Mouse (Mus musculus) yolk sac, embryonic 10.5 days (tissue): ENCODE results near the gene Plcxd2.
A peak's percentile ranks its signal among the peaks of the same experiment; 100 is the strongest.

ENCODE experiments used
- DNase-seq: peaks from one replicate; pipeline ENCODE4 v3.0.0-alpha.2; 2017; ENCODE audit warnings: low spot score

The Plcxd2 gene

GRCm38 (mm10) chr16:45986236-45986635 is 23.8 kb downstream of the Plcxd2 start:
- DNase-seq, result no peak

GRCm38 (mm10) chr16:45984610-45985606 is 25.1 kb downstream of the Plcxd2 start:
- no peak for DNase-seq

GRCm38 (mm10) chr16:45976251-45976650 is 33.8 kb downstream of the Plcxd2 start:
- DNase-seq, result no peak

DNA sequence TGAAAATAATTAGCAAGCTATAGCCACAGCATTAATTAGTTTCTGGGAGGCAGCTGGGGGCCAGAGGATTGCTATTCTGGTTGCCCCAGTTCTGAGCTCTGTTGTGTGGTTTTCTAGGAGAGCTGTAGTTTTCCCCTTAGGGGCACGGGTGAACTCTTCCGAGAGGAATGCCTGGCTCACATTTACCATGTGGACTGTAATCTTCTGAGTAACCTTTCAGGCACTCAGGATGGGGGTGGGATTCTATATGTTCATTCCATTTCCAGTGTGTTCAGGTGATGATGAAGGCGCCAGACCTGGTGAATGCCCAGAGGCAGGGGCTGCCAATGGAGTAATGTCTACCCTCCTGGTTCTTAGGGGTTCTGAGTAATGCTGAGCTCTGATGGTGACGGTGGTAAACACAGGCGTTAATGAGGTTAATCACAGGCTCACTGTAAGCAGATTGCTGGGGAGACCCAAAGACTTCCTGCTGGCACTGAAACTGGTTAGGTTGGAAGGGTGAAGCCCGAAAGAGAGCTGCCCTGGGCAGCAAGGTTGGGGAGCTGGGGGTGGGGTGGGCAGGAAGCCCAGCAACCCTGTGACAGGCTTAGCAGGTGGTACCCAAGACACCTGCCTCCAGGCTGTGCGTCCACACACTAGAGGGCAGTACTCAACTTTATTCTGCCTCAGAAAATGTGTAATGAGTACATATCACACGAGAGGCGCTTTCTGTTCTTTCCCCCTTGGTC is 35.9 kb downstream of the Plcxd2 start:
- DNase-seq, result no peak

GRCm38 (mm10) chr16:45970187-45970586 is 39.8 kb downstream of the Plcxd2 start:
- no peak for DNase-seq

DNA sequence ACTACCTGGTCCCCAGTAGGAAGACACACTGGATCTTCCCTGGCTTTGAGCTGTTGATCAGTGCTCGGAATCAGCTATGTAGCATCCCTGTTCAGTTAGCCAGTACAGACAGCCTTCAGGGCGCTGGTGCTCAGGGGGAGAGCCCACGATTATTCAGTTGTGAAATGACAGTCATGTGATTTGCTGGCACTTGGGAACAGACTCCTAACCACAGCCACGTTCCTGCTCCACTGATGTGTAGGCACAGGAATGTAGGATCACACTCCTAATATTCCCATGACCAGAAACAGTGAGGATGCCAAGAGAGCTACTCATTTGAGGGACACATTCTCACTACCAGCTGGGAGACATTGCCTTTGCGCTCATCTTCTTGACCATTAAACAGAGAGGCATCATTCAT is 41.3 kb downstream of the Plcxd2 start:
- DNase-seq, result no peak

- peak; percentile 75 for DNase-seq
Observed at GRCm38 (mm10) chr16:45967471-45967870, 42.5 kb downstream of the Plcxd2 start.

DNA sequence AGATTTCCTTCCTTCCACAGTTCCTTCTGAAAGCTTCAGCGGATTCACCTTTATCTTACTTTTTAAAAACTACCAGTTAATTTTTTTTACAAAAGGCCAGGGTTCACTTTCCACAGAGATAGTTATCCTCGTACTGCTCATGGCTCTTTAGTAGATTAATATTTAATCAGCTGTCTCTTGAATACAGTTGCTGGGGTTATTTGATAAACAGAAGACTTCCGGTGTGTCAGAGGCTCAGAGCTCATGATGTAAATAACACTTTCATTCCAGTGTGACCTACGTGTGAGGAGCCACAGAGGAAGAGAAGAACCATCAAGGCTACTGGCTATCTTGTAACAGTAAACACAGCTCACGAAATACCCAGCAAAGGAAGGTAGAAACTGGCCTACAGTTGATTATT is 43.4 kb downstream of the Plcxd2 start:
- DNase-seq, result no peak

GRCm38 (mm10) chr16:45964777-45965176 is 45.2 kb downstream of the Plcxd2 start:
- DNase-seq, result no peak

GRCm38 (mm10) chr16:45963837-45964236 is 46.2 kb downstream of the Plcxd2 start:
- no peak for DNase-seq

DNA sequence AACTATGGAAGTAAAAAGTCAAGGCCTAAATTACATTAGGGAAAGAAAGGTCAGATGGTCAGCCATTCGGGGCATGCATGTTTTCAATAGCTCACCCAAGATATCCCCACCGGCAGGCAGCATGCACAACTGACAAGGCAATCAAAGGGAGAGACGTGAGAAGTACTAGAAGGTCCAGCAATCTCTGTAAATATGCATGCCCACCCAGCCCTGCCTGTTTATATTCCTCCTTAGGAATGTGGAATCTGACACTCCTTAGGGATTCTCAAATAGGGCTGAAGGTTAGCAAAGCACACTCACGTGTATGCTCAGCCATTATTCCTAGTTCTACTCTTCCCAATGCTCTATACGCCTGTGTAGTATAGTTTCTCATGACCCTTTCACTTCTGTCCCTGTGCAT is 46.9 kb downstream of the Plcxd2 start:
- DNase-seq, result peak; percentile 38

DNA sequence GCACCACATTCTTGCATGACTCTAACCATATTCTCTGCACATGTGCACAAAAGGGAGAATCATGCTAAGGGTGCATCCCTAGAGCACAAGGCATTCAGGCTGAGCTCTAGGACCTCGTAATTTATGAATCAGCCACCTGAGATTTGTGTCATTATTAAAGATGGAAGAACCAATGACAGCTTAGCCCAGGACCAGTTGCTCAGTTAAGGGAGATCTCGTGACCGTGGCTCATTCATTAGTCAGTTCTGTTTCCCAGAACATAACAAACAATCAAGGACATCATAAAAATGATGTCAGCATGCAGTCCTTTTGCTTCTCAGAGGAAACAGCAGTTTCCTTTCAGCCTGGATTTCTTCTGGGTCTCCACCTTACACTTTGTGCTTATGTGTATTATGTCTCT is 49.0 kb downstream of the Plcxd2 start:
- no peak for DNase-seq

- no peak for DNase-seq
Observed at GRCm38 (mm10) chr16:45956390-45956950, 53.5 kb downstream of the Plcxd2 start.

DNA sequence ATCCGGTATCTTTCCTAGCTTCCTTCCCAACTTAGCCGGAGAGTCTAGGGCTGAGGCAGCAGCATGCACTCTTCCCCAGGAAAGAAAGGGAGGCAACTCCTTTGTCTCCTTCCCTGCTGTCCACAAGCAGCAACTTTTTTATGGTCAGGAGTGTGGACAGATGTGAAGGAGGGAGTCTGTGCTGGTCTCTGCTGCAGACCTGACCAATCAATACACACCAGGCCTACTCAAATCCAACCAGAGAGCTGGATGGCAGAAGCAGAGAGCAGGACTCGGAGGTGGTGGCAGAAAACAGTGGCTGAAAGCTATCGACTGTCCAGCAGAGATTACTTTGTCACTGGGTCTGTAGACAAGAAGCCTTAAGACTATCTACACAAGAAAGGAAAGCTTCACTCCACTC is 56.6 kb downstream of the Plcxd2 start, which contains the start of gene Phldb2:
Phldb2 (minus strand) TSS at position 205 of the 400 bp plus-strand sequence.
- DNase-seq, result peak; percentile 26

- DNase-seq, result peak; percentile 79
Observed at GRCm38 (mm10) chr16:45952501-45952900, 57.5 kb downstream of the Plcxd2 start.

GRCm38 (mm10) chr16:45952035-45952434 is 58.0 kb downstream of the Plcxd2 start:
- DNase-seq, result peak; percentile 41

GRCm38 (mm10) chr16:45946335-45946734 is 63.7 kb downstream of the Plcxd2 start:
- DNase-seq, result no peak

DNA sequence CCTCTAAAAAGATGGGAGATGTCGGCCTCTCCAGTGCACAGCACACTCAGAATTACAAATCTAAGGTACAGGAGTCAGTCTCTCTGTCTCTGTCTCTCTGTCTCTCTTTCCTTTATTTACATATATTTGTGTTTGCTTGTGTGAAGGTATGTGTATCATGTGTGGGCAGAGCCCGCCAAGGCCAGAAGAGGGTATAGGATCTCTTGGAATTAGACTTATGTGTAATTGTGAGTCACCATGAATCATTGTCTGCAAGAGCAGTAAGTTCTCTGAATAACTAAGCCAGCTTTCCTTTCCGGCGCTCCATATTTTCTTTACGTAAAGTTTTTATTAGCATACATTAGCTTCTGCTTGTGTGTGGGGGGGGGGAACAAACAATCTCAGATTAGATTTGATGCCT is 64.4 kb downstream of the Plcxd2 start:
- DNase-seq, result no peak

DNA sequence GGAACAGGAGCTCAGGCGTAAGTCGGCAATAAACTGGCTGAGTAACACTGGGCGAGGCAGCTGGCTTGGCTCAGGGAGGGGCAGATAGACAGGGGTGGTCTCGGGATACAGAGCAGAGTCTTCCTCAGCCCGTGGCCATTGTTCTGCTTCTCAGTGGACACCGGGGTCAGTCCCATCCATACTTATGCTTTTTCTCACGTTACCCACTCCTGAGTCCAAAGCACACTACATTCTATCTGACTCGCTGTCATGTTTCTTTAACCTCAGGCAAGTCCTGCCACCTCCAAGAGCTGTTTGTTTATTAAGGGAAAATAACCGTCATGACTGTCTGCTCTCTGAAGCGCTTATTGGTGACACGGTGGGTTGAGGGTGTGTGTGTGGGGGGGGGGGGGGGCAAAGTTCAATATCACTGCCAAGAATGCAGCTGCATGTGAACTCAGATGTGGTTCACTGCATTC is 64.8 kb downstream of the Plcxd2 start:
- peak; percentile 50 for DNase-seq

DNA sequence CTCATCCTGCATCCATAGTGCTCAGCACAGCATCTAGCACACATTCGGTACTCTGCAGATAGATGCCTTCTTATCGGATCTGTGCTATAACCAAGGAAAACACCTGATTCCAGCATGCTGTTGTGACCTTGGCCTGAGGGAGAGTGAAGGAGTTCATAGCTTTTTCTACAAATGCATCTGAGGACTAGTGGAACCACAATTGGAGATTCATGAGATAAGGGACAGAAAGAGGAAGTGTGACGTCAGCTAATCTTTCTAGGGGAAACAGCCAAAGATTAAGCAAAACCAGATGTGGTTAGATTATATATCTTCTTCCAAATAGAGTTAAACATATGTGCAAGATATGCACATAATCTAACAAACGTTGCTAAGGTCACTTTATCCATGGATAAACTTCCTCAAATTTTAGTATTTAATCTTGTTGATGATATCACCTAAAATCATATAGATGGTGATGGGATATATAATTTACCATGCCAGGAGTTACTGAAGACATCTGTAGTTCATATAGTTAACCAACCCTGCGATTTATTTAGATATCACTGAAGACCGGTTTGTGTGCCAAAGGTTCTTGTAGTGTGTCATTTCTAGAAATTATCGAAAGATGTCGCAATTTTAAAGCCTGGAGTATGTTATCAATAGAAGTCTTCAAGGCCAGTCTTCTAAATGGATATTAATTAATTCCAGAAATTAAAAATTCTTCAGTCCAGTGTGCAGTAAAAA is 67.7 kb downstream of the Plcxd2 start:
- no peak for DNase-seq

- no peak for DNase-seq
Observed at GRCm38 (mm10) chr16:45940701-45941100, 69.3 kb downstream of the Plcxd2 start.

GRCm38 (mm10) chr16:45939436-45939835 is 70.6 kb downstream of the Plcxd2 start:
- no peak for DNase-seq
